Mouse (Mus musculus) C2C12 (cell line): ENCODE measurements around the gene Nudt8. TPM values are rescaled to one million over a fixed set of nuclear protein-coding genes. Genes with fewer than 3 reads are reported as not detected.
"Not testable (repeated sequence)": the region's sequence is repeated elsewhere in the genome, so short reads cannot be mapped to it uniquely, and the experiment has no call there.

Experiments
- H3K27me3 ChIP-seq: one replicate; pipeline ENCODE4 v1.6.1; 2011; ENCODE audit not compliant: control insufficient read depth, insufficient read depth, insufficient read length
- H3K36me3 ChIP-seq: one replicate; pipeline ENCODE4 v1.6.1; 2011; ENCODE audit not compliant: control insufficient read depth, insufficient read depth
- H3K4me3 ChIP-seq: one replicate; pipeline ENCODE4 v1.5.1; 2011; ENCODE audit warnings: mild to moderate bottlenecking, control low read depth; ENCODE audit not compliant: poor library complexity, insufficient read depth, severe bottlenecking
- H3K79me2 ChIP-seq: one replicate; pipeline ENCODE4 v1.6.1; 2011; ENCODE audit not compliant: control insufficient read depth, insufficient read depth
- H3K79me3 ChIP-seq: one replicate; pipeline ENCODE4 v1.6.1; 2011; ENCODE audit warnings: low read depth, control low read depth
- H3ac ChIP-seq: one replicate; pipeline ENCODE3; 2011; ENCODE audit warnings: low read depth; ENCODE audit not compliant: control insufficient read depth, insufficient read length
- CEBPB ChIP-seq: IDR thresholded peaks from one replicate; pipeline ENCODE4 v1.6.1; 2011; ENCODE audit warnings: low read depth, mild to moderate bottlenecking, control low read depth, moderate library complexity
- CTCF ChIP-seq: IDR thresholded peaks from one replicate; pipeline ENCODE4 v1.5.1; 2011; ENCODE audit not compliant: control insufficient read depth, insufficient read depth, insufficient read length
- FOSL1 ChIP-seq: IDR thresholded peaks from one replicate; pipeline ENCODE4 v1.8.0; 2011; ENCODE audit warnings: mild to moderate bottlenecking, low read length; ENCODE audit not compliant: poor library complexity, insufficient read depth, severe bottlenecking
- MAX ChIP-seq: IDR thresholded peaks from one replicate; pipeline ENCODE4 v1.6.1; 2011; ENCODE audit warnings: mild to moderate bottlenecking, control low read depth
- MYOD1 ChIP-seq: IDR thresholded peaks from one replicate; pipeline ENCODE4 v1.6.1; 2011; ENCODE audit warnings: low read depth; ENCODE audit not compliant: control insufficient read depth, insufficient read length
- MYOG ChIP-seq: IDR thresholded peaks from one replicate; pipeline ENCODE4 v1.6.1; 2011; ENCODE audit not compliant: control insufficient read depth, insufficient read length; ENCODE audit errors: extremely low read depth
- USF1 ChIP-seq: IDR thresholded peaks from one replicate; pipeline ENCODE4 v1.6.1; 2011; ENCODE audit warnings: low read depth, mild to moderate bottlenecking, control low read depth, moderate library complexity
- polyA plus RNA-seq: library from polyadenylated mRNA; unstranded; fragments of >200 nt; fragmentation: generic; extraction: Trizol; gene quantifications from one replicate; pipeline ENCODE4 v1.2.1, GENCODE M21; 2012; ENCODE audit warnings: missing spikeins

Nudt8 gene
- polyA plus RNA-seq, 1 experiment, result 28.1 TPM

DNA sequence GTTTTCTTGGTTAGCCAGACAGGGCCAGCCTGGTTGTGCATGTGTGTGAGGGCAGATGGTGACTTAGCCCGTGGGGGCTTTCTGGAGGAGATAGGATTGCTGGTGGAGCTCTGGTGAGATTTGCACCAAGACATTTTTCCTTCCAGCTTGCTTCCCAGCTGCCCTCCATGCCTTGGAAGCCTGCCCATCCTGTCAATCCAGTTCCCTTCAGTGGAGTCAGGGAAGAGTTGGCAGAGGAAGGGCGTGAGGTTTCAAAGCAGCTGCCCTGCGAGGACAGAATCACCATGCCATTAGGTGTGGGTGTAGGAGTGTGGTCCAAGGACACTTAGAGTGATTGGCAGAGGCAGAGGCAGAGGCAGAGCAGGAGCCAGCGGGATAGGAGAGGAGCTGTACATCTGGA, 41.9 kb upstream of the Nudt8 start, which contains the start of gene Aldh3b3:
Aldh3b3 (plus strand) TSS at position 176 of the 400 bp plus-strand sequence.
- no peaks in the 10 kb centered on the region for H3K79me3 ChIP-seq
- no peaks in the 10 kb centered on the region for H3K36me3 ChIP-seq
- peaks cover 3% of the 10 kb centered on the region for H3K27me3 ChIP-seq
- no peaks in the 10 kb centered on the region for H3K79me2 ChIP-seq
- no peak within 1 kb of the TSS for H3K4me3 ChIP-seq
- TF ChIP-seq MAX (no peak), MYOD1 (no peak), CEBPB (no peak), USF1 (no peak), MYOG (no peak), CTCF (no peak), FOSL1 (no peak)
- no peak within 1 kb of the TSS for H3ac ChIP-seq

DNA sequence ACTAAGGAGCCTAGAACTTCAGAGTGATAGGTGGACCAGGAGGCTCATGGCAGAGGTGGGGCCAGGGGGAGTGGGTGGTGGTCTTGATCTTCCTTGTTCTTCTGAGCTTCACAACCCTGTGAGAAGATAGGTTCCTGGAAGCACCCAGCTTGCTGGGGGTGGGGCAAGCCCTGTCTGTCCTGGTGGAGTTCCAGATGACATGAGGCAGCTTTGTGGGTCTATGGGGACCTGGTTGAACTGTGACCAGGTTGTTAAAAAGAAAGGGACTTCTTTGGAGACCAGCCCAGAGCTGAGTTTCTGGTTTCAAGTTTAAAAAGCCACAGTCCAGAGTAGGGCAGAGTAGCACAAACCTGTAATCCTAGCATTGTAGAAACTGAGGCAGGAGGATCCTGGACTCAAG, 41.4 kb upstream of the Nudt8 start:
- TF ChIP-seq CEBPB (no peak), MAX (no peak), FOSL1 (no peak), MYOD1 (no peak), USF1 (no peak), MYOG (no peak), CTCF (no peak)
- no peaks in the 10 kb centered on the region for H3K79me2 ChIP-seq
- no peak overlapping the region for H3ac ChIP-seq
- no peak overlapping the region for H3K4me3 ChIP-seq
- peaks cover 3% of the 10 kb centered on the region for H3K27me3 ChIP-seq
- no peaks in the 10 kb centered on the region for H3K79me3 ChIP-seq
- H3K36me3 ChIP-seq, result no peaks in the 10 kb centered on the region

DNA sequence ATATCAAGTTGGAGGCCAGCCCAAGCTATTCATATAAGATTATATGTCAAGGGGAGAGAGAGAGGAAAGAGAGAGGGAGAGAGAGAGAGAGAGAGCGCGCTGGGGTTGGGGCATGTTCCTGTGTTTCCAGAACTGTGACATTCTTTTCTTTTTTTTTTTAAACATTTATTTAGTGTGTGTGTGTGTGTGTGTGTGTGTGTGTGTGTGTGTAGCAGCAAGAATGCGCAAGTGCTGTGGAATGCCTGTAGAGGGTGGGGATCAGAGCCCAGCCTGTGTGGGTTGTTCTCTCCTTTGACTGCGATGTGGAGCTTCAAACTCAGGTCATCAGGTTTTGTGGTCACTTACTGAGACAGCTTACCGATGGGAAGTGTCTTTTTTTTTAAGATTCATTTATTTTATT, 40.2 kb upstream of the Nudt8 start:
- TF ChIP-seq MAX (no peak), MYOD1 (no peak), FOSL1 (no peak), USF1 (no peak), CEBPB (no peak), MYOG (no peak), CTCF (no peak)
- no peaks in the 10 kb centered on the region for H3K79me3 ChIP-seq
- H3K4me3 ChIP-seq, result no peak overlapping the region
- H3K36me3 ChIP-seq, result no peaks in the 10 kb centered on the region
- peaks cover 3% of the 10 kb centered on the region for H3K27me3 ChIP-seq
- no peaks in the 10 kb centered on the region for H3K79me2 ChIP-seq
- H3ac ChIP-seq, result no peak overlapping the region

DNA sequence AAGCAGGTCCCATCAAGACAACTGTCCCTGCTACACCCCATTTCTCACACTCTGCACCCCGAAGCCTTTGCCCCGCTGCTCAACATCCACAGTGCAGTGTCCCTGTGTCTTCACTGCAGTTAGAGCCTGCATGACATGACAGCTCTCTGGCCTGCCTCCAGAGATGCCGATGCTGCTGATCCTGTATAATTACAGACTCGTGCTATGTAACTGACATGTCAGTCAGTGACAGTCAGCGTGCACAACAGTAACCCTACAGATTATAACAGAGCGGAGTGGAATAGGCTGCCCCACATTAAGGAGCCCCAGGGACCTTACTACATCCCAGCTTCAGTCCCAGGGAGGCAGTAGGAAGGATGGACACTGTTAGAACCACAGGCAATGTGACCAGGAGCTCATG, 38.6 kb upstream of the Nudt8 start:
- H3K27me3 ChIP-seq, H3K4me3 ChIP-seq, H3K79me2 ChIP-seq, H3ac ChIP-seq, H3K36me3 ChIP-seq, H3K79me3 ChIP-seq: not testable (repeated sequence)

DNA sequence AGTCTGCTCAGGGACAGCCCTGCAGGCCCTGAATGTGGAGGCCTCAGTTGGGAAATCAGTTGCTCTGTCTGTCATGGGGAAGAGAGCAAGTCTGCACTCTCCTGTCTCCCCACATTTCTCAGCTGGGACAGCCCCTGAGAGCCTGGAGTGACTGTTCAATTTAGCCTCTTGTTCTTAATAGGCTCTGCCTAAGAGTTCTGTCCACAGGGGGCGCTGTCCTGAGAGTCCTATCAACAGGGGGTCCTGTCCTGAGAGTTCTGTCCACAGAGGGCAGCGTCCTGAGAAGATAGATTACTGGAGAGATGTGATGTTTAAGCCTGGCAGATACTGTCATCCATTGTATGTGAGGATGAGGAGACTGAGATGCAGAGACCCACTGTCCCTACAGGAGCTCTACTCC, 37.9 kb upstream of the Nudt8 start:
- Histone ChIP-seq H3K27me3 (peaks cover 3% of the 10 kb centered on the region), H3K79me3 (no peaks in the 10 kb centered on the region), H3ac (no peak overlapping the region), H3K36me3 (no peaks in the 10 kb centered on the region), H3K79me2 (no peaks in the 10 kb centered on the region), H3K4me3 (no peak overlapping the region)
- TF ChIP-seq USF1, result no peak

DNA sequence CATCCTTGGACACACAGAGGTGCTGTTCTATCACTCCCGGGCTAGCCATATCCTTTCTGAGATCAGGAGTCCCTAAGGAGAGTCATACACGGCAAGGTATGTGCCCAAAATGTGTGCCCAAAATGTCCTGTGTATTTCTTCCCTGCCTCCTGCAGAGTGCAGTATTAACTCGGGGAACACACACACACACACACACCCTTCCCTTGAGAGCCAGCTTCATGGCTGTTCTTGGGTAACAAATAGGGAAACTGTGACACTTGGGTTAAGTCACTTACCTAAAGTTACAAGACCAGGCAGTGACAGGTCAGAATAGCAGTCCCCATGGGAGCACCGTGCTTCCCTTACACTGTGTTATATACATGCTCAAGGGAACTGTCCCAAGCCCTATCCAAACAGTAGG, 36.4 kb upstream of the Nudt8 start:
- TF ChIP-seq CTCF (no peak), CEBPB (no peak), FOSL1 (no peak), MYOG (no peak), MAX (no peak), USF1 (no peak), MYOD1 (no peak)
- no peaks in the 10 kb centered on the region for H3K79me2 ChIP-seq

More for the DNA sequence above, 36.4 kb upstream of the Nudt8 start:
- Histone ChIP-seq H3K79me3 (no peaks in the 10 kb centered on the region), H3ac (no peak overlapping the region), H3K4me3 (no peak overlapping the region), H3K27me3 (peaks cover 3% of the 10 kb centered on the region), H3K36me3 (no peaks in the 10 kb centered on the region)
